Mouse (Mus musculus): ENCODE measurements around the gene Atp12a.

DNA sequence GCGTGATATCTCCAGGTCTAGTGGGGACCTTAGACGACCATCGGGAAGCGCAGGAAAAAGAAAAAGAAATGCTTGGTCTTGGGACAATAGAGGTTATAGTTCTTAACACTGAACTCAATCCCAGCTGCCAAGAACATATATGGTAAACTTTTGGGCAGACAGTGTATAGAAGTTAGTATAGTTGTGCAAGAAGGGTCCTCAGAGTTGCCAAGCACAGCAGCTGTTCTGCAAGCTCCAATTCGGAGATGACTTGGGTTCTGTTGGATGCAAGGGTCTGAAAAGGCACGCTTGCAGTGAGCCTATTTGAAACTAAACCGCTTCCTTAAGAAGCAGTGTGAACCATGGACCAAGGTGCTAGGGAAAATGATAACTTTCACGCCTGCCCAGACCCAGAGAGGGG lies 424 bp downstream of the Atp12a start:
- no peak for TF ChIP-seq CTCF (IDR thresholded peaks at IDR 0.05; ENCODE audit: low read depth)
- TF ChIP-seq EP300 (IDR thresholded peaks at IDR 0.05; ENCODE audit: low read depth): no peak
